Mouse (Mus musculus): Measurements from ENCODE around the gene Stradb. TPM values are rescaled to one million over a fixed set of nuclear protein-coding genes. Genes with fewer than 3 reads are reported as not detected.
"Not testable (repeated sequence)": the region's sequence is repeated elsewhere in the genome, so short reads cannot be mapped to it uniquely, and the experiment has no call there.

Gene Stradb
- polyA plus RNA-seq, 1 experiment from 2014 or later, result 77.0 TPM

- Histone ChIP-seq H3K4me3 (replicated peaks) (no peak overlapping the region), H3K27ac (no peak overlapping the region), H3K4me1 (replicated peaks) (peaks cover 19% of the 10 kb centered on the region), H3K9me3 (no peaks in the 10 kb centered on the region), H3K9ac (replicated peaks) (no peak overlapping the region), H3K4me2 (replicated peaks) (no peak overlapping the region), H3K27me3 (no peaks in the 10 kb centered on the region), H3K36me3 (no peaks in the 10 kb centered on the region)
- 69% methylated on average over 4 of the region's 4 CpGs for WGBS
- ATAC-seq, result no peak
These were observed 20.3 kb upstream of the Stradb start for GRCm38 (mm10) chr1:58952997-58953396.

GRCm38 (mm10) chr1:58953686-58954434 lies 19.5 kb upstream of the Stradb start:
- WGBS, result 94% methylated on average over 9 of the region's 9 CpGs
- H3K4me1 ChIP-seq (replicated peaks), result peaks cover 25% of the 10 kb centered on the region
- H3K27me3 ChIP-seq, result no peaks in the 10 kb centered on the region
- H3K27ac ChIP-seq, result no peak overlapping the region
- no peaks in the 10 kb centered on the region for H3K9me3 ChIP-seq
- H3K4me3 ChIP-seq (replicated peaks), result no peak overlapping the region
- no peaks in the 10 kb centered on the region for H3K36me3 ChIP-seq
- H3K4me2 ChIP-seq (replicated peaks), result no peak overlapping the region
- H3K9ac ChIP-seq (replicated peaks), result no peak overlapping the region
- no peak for ATAC-seq

GRCm38 (mm10) chr1:58954578-58955410 lies 18.5 kb upstream of the Stradb start:
- H3K9ac ChIP-seq (replicated peaks), result no peak overlapping the region
- H3K4me3 ChIP-seq (replicated peaks), result no peak overlapping the region
- H3K27ac ChIP-seq, result no peak overlapping the region
- 75% methylated on average over 8 of the region's 8 CpGs for WGBS
- no peaks in the 10 kb centered on the region for H3K9me3 ChIP-seq
- H3K4me2 ChIP-seq (replicated peaks), result no peak overlapping the region
- no peak for ATAC-seq
- no peaks in the 10 kb centered on the region for H3K27me3 ChIP-seq
- no peaks in the 10 kb centered on the region for H3K36me3 ChIP-seq
- peaks cover 28% of the 10 kb centered on the region for H3K4me1 ChIP-seq (replicated peaks)

- H3K9ac ChIP-seq (replicated peaks), result no peak overlapping the region
- no peaks in the 10 kb centered on the region for H3K27me3 ChIP-seq
- H3K4me2 ChIP-seq (replicated peaks), result no peak overlapping the region
- H3K27ac ChIP-seq, result no peak overlapping the region
- H3K4me3 ChIP-seq (replicated peaks), result no peak overlapping the region
- 91% methylated on average over 3 of the region's 3 CpGs for WGBS
- ATAC-seq, result no peak
- H3K9me3 ChIP-seq, result no peaks in the 10 kb centered on the region
- H3K4me1 ChIP-seq (replicated peaks), result peaks cover 28% of the 10 kb centered on the region
- H3K36me3 ChIP-seq, result no peaks in the 10 kb centered on the region
These were observed 17.6 kb upstream of the Stradb start for GRCm38 (mm10) chr1:58955716-58956115.

GRCm38 (mm10) chr1:58956229-58956628 lies 17.1 kb upstream of the Stradb start:
- Histone ChIP-seq H3K9me3 (no peaks in the 10 kb centered on the region), H3K4me3 (replicated peaks) (no peak overlapping the region), H3K27me3 (no peaks in the 10 kb centered on the region), H3K36me3 (no peaks in the 10 kb centered on the region), H3K9ac (replicated peaks) (no peak overlapping the region), H3K4me1 (replicated peaks) (peaks cover 24% of the 10 kb centered on the region), H3K27ac (no peak overlapping the region), H3K4me2 (replicated peaks) (no peak overlapping the region)
- WGBS, result 86% methylated on average over 9 of the region's 9 CpGs
- no peak for ATAC-seq

GRCm38 (mm10) chr1:58957931-58958330 lies 15.4 kb upstream of the Stradb start:
- no peak for ATAC-seq
- no peak overlapping the region for H3K4me3 ChIP-seq (replicated peaks)
- H3K4me1 ChIP-seq (replicated peaks), result peaks cover 19% of the 10 kb centered on the region; the same call in 1 of the 2 replicates
- H3K27ac ChIP-seq, result no peak overlapping the region
- WGBS, result 53% methylated on average over 2 of the region's 2 CpGs
- H3K36me3 ChIP-seq, result no peaks in the 10 kb centered on the region
- no peaks in the 10 kb centered on the region for H3K9me3 ChIP-seq
- H3K27me3 ChIP-seq, result no peaks in the 10 kb centered on the region
- no peak overlapping the region for H3K4me2 ChIP-seq (replicated peaks)
- no peak overlapping the region for H3K9ac ChIP-seq (replicated peaks)

GRCm38 (mm10) chr1:58958789-58959526 lies 14.4 kb upstream of the Stradb start:
- H3K4me3 ChIP-seq (replicated peaks); H3K27me3 ChIP-seq; H3K9ac ChIP-seq (replicated peaks); H3K4me2 ChIP-seq (replicated peaks); H3K9me3 ChIP-seq; H3K36me3 ChIP-seq; H3K27ac ChIP-seq: not testable (repeated sequence)
- peaks cover 19% of the 10 kb centered on the region; the same call in 1 of the 2 replicates for H3K4me1 ChIP-seq (replicated peaks)
- WGBS, result 78% methylated on average over 16 of the region's 16 CpGs
- peak; percentile 76 for ATAC-seq

GRCm38 (mm10) chr1:58959682-58960081 lies 13.6 kb upstream of the Stradb start:
- 84% methylated on average over 2 of the region's 2 CpGs for WGBS
- peaks cover 19% of the 10 kb centered on the region; the same call in 1 of the 2 replicates for H3K4me1 ChIP-seq (replicated peaks)
- H3K4me2 ChIP-seq (replicated peaks), result no peak overlapping the region
- no peaks in the 10 kb centered on the region for H3K36me3 ChIP-seq
- H3K4me3 ChIP-seq (replicated peaks), result no peak overlapping the region
- H3K9ac ChIP-seq (replicated peaks), result no peak overlapping the region
- no peaks in the 10 kb centered on the region for H3K9me3 ChIP-seq
- H3K27ac ChIP-seq, result no peak overlapping the region
- H3K27me3 ChIP-seq, result no peaks in the 10 kb centered on the region
- no peak for ATAC-seq

- WGBS, result 59% methylated on average over 12 of the region's 12 CpGs
- H3K9ac ChIP-seq (replicated peaks), result no peak overlapping the region
- ATAC-seq, result no peak
- no peak overlapping the region for H3K4me2 ChIP-seq (replicated peaks)
- no peaks in the 10 kb centered on the region for H3K9me3 ChIP-seq
- H3K4me1 ChIP-seq (replicated peaks), result peaks cover 16% of the 10 kb centered on the region; the same call in 1 of the 2 replicates
- no peaks in the 10 kb centered on the region for H3K36me3 ChIP-seq
- H3K27me3 ChIP-seq, result no peaks in the 10 kb centered on the region
- no peak overlapping the region for H3K4me3 ChIP-seq (replicated peaks)
- H3K27ac ChIP-seq, result no peak overlapping the region
These were observed 12.0 kb upstream of the Stradb start for GRCm38 (mm10) chr1:58961152-58961893.

GRCm38 (mm10) chr1:58962418-58962817 lies 10.9 kb upstream of the Stradb start:
- no peak overlapping the region for H3K27ac ChIP-seq
- no peaks in the 10 kb centered on the region for H3K27me3 ChIP-seq
- 94% methylated on average over 5 of the region's 5 CpGs for WGBS
- H3K4me3 ChIP-seq (replicated peaks), result no peak overlapping the region
- H3K36me3 ChIP-seq, result no peaks in the 10 kb centered on the region
- H3K9ac ChIP-seq (replicated peaks), result no peak overlapping the region
- H3K9me3 ChIP-seq, result no peaks in the 10 kb centered on the region
- no peak overlapping the region for H3K4me2 ChIP-seq (replicated peaks)
- ATAC-seq, result no peak
- H3K4me1 ChIP-seq (replicated peaks), result peaks cover 16% of the 10 kb centered on the region; the same call in 1 of the 2 replicates

- H3K9ac ChIP-seq (replicated peaks), result no peak overlapping the region
- H3K9me3 ChIP-seq, result no peaks in the 10 kb centered on the region
- no peaks in the 10 kb centered on the region for H3K36me3 ChIP-seq
- ATAC-seq, result no peak
- H3K4me2 ChIP-seq (replicated peaks), result no peak overlapping the region
- no peak overlapping the region for H3K4me3 ChIP-seq (replicated peaks)
- H3K4me1 ChIP-seq (replicated peaks), result peaks cover 15% of the 10 kb centered on the region; the same call in 1 of the 2 replicates
- H3K27me3 ChIP-seq, result no peaks in the 10 kb centered on the region
- H3K27ac ChIP-seq, result no peak overlapping the region
These were observed 10.5 kb upstream of the Stradb start for GRCm38 (mm10) chr1:58962865-58963264.
